Mouse (Mus musculus) left cerebral cortex, adult 8-10 months (tissue): ENCODE data around the gene S100a16. TPM values are rescaled to one million over a fixed set of nuclear protein-coding genes. Genes with fewer than 3 reads are reported as not detected.

Experiments
- DNase-seq, 2 experiments: peaks; one replicate each; pipeline ENCODE4 v3.0.0; 2022; ENCODE audit warnings: low spot score in 2 of 2
- total RNA-seq, 4 experiments: library from RNA; stranded (reverse); gene quantifications; 2 replicates each; pipeline ENCODE4 v1.2.4; 2022

Gene S100a16
- total RNA-seq, result 100 to 1,000 TPM in 2 of 4 experiments, 10 to 100 TPM in 2; 85.4 to 115 (median 102) TPM

DNA sequence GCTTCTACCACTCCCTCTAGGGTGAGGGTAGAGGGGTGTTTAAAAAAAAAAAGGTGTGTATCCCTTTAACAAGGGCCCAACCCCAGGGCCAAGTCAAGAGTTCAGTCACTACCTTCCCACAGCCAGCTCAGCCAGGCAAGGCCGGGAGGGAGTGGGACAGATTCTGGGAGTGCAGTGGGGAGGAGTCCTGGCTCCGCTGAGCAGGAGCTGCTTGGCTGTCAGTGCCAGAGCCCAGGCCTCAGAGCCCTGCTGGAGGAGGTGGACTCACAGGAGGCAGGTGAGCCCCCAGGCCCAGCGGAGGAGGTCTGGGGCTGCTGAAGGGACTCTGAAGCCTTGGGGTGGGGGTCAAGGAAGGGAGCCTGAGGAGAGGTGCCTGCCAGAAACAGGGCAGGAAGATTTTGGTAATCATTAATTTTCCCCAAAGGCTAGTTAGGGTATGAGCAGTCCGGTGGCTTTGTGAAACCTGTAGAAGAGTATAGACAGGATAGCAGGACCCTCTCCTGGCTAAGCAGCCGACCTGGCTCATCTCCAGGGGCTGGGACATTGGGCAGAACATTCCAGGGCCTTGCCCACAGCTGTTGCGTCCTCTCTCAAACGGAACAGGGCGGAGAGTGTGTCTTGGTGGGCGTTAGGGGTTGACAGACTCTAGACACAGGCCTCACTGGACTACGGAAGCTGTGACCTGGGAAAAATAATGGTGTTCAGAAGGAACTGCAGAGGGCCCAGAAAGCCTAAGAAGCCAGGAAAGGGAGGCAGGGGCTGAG, at the start of gene S100a16:
Gene S100a16, plus strand, starts transcription at position 114 of the 764 bp plus-strand sequence.
- DNase-seq, result no peak

DNA sequence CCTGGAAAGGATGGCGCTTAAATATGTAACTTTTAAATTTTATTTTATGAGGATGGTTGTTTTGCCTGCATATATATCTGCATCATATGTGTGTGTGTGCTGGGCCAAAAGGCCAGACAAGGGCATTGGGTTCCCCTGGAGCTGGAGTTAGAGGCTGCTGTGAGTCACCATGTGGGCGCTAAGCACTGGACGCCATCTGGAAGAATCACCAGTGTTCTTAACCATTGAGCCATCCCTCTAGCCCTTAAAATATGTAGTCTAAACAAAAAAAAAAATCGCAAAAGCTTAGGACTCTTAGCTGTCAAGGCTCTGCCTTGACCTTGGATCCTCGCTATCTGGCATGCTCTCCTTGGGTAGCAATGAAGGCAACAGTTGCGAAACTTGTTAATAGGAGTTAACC, 48.5 kb upstream of the S100a16 start:
- no peak for DNase-seq

DNA sequence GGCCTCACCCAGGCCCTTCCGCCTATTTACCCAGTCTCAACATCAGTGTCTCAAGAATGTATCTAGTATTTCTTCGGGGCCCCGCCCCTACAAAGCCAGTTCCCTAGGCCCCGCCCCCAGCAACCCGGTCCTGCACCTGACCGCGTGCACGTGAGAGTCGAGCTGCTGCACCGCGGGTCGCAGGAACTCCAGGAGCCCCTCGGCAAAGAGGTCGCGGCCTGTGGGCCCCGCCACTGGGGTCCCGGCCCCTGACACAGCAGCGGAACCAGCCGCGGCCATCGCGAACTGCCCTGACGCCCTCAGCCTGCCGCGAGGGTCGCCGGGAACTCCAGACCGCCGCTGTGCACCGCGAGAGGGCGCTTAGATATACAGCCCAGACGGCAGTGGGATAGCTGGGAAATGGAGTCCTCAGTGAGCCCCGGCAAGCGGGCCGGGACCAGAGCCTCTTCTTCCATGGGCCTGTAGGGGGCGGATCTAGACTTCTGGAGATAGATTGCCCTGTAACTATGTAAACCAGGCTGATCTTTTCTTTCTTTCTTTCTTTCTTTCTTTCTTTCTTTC, 46.3 kb upstream of the S100a16 start, which contains the start of gene Snapin:
Gene Snapin, minus strand, starts transcription at position 338 of the 561 bp plus-strand sequence.
- DNase-seq, result peak; percentile 90 to 92

DNA sequence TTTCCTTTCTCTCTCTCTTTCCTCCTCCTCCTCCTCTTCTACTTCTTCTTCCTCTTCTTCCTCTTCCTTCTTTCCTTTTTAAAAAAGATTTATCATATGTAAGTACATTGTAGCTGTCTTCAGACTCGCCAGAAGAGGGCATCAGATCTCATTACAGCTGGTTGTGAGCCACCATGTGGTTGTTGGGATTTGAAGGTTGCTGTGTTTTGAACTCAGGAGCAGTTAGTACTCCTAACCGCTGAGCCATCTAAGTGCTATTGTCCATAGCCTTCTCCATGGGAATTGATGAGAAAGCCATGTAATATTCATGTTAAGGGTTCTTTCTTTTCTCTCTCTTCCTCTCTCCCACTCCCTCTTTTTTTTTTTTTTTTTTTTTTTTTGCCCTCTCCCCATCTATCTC, 45.7 kb upstream of the S100a16 start:
- DNase-seq, result no peak

DNA sequence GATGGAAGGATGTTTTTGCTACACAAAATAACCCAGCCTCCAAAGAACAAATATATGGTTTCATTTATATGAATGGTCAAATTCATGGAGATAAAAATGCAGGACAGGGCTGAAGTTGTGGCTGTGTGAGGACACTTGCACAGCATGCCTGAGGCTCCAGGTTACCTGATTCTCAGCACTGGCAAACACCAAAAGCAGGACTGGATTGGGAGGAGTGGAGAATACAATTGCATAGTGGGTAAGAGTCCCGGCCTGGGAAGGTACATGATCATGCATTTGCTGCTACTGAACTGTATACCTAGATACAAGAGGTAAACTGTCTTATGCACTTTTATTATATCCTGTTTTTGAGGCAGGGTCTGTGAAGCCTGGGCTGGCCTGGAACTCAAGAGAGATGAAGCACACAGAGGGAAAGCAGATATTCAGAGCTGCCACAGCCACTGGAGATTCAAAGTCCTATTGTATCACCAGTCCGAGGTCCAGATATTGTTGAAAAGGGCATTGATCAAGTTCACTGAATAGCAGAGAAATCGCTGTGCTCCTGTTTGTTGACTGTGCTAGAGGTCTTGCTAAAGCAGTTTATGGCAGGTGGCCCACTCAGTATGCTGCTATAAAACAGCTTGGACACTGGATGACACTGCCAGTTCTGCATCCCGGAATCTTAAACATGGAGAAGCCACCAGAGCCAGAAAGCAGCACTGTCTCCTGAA, 43.1 kb upstream of the S100a16 start:
- DNase-seq, result no peak

DNA sequence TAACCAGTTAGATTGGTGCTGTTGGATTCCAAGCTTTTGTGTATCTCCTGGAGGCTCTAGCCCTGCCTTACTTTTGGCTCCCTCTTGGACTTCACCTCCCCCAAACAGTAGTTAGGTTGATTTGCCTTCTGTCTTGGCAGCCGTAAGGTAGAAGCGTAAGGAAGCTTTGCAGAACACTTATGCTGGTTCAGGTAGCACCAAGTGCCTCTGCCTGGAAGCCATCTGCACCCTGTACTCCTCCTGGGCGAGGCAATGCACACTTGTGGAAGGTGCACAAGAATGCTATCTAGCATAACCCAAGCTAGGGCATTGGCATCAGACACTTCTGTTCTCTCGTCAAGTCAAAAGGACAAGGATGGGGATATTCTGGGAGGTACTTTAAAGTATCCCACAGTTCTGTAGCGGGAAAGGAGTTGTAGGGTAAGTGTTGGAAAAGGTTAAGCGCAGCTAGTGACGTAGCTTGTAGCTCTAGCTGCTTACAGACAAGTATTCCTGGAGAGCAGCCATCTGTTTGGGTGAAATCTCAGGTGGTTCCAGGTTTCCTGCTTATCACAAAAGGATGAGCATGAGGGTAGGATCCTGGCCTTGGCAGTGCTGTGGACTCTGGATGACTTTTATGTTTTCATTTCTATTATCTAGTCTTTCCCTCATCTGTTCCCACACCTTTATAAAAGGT, 41.1 kb upstream of the S100a16 start:
- no peak for DNase-seq

DNA sequence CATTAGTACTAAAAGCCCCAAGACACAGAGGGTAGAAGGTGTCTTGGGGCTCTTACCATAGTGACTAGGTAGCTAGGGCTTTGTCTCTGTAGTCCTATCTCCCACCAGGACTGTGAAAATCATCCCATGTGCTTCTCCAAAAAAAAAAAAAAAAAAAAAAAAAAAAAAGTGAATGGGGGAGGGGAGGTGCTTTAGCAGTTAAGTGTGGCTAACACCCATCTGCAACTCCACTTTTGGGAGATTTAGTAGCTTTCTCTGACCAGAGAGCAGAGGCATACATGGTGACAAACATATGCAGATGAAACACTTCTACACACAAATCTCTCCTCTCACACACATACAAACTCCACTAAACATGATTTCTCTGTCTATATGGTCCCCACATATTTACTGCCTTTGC, 39.5 kb upstream of the S100a16 start:
- DNase-seq, result no peak

DNA sequence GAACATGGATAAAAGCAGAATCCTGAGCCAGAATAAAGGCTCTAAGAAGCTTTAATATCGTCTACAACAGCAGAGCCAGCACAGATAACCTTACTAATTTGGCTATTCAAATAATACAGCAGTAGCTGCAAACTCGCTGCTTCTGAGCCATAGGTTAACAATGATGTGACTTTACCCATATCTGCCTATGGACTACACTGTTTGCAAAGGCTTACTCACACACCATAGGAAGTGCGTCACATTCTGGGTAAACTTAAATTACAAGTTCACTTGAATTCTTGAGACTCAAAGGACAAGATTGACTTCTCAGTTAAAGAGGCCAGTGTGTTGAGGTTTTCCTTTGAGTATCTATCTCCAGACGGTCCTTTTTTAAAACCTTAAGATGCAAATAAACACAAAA, 33.6 kb upstream of the S100a16 start:
- DNase-seq, result no peak

DNA sequence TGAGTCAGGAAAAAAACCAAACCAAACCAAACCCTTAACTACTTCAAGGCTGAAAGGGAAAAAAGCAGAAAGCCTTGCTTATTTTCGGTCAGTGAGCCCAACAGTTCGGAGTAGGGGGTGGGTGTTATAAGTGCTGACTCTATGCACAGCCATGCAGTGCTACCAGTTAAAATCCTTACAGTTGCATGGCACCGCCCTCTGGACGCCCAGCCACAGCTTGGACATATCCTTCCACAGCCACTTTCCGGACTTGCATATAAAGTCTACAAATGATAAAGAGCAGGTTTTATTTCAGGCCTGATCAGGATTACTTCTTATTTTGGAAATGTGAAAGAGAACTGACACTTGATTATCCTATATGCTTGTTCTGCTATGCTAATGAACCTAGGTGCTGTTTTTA, 31.8 kb upstream of the S100a16 start:
- no peak for DNase-seq

DNA sequence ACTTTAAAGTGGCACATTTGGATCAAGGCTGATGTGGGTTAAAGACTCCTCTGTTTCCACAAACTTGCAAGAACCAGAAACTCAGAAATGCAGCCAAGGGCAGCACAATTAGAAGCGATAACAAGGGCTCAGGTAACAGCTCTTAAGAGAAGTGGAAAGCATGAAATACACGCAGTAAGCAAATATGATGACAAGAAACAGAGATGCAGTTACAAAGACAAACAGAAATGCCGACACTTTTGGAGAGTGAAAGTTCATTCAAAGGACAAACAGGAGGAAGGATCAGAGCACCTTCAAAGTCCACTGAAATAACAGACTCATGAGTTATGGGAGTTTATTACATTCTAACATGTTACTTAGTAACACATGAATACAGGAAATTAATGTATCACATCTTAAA, 30.7 kb upstream of the S100a16 start:
- DNase-seq, result no peak

DNA sequence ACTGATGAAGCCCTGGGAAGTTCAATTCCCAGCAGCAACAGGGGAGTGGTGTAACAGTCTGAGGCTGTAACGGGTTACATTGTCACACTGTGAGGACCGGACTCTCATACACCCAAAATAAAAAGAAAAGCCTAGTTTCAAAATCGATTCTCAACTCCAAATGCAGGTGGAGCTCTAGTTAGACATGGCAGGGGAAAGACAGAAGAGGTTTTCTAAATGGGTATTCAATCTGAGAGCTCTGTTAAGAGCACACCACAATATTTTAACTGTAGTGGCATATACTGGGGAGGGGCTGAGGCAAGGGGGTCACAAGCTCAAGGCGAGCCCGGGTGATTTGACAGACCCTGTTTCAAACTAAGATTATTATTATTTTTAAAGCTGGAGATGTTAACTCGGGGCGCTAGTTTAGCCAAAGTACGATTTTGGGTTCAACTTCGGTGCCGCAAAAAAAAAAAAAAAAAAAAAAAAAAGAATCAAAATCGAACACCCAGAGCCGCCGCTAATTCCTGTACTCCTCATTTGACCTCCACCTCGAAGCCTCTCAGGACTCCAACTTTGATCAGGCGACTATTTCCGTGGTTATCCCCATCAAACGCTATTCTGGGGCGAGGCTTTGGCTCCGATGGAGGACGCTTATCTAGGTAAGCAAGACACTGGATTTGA, 28.6 kb upstream of the S100a16 start:
- no peak for DNase-seq

DNA sequence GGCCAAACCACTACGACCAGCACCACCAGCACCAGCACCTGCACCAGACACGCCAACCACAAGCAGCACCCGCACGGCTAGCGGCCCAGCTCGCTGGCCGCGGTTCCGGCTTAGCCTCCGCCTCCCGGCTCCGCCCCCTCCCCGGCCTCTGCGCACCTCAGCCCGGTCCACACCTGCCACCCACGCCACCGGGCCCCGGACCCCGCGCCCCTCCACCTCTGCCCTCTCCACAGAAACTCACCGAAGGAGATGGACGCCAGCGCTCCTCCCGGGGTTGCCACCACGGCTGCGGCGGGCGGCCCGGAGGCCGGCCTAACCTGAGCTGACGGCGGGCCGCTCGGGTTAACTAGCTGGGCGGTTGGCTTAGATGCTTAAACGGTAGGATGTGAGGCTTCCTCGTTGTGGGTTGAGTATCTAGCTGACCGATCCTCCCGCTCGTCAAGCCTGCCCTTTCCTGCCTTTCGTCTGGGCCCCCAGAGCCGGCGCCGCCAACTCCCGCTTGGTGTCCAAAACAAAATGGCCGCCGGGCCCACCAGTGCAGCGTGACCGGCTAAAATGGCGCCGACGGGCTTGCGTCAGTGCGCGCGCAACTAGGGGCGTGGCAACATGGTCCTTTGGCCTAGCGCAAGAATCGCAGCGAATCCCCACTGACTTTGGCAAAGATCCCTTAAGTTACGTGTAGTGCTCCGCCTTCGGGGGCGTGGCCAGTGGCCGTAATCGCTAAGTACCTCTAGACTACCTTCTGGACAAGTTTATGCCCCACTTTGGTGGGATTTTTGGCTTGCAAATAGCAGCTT, 27.9 kb upstream of the S100a16 start, which contains the start of gene Chtop:
Gene Chtop, minus strand, starts transcription at position 549 of the 797 bp plus-strand sequence.
- DNase-seq, result peak; percentile 98 to 99

DNA sequence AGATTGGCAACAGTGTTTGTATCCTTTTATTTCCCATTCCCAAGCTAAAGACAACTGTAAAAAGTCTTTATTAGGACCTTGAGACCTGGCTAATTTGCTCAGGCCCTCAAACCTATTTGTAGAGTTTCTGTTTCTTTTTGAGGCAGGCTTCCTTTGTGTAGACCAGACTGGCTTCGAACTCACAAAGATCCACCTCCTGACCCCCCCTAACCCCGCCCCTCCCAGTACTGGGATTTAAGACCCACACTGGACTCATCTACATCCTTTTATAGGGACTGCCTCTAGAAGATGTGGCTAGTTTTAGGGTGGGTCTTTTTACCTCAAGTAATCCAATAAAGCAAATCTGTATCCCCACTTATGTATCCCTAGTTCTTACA, 27.3 kb upstream of the S100a16 start:
- DNase-seq, result no peak

DNA sequence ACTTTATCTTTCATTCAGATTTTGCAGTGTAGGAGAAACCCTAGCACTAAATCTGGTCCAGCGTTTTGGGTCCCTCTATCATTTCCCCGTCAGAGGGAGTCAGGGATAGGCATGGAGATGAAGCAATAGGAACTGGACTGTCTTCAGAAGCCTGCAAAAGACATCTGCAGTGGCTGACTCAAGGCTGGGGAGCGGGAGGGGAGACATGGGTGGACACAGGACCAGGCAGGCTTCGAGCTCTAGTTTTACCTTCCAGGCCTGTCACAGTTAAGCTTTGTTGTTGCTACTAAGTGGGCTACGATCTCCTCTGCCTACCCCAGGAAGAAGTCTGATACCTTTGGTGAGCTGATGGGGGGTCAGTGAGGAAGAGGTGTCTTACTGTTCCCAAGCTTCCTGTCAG, 24.8 kb upstream of the S100a16 start:
- DNase-seq, result no peak

DNA sequence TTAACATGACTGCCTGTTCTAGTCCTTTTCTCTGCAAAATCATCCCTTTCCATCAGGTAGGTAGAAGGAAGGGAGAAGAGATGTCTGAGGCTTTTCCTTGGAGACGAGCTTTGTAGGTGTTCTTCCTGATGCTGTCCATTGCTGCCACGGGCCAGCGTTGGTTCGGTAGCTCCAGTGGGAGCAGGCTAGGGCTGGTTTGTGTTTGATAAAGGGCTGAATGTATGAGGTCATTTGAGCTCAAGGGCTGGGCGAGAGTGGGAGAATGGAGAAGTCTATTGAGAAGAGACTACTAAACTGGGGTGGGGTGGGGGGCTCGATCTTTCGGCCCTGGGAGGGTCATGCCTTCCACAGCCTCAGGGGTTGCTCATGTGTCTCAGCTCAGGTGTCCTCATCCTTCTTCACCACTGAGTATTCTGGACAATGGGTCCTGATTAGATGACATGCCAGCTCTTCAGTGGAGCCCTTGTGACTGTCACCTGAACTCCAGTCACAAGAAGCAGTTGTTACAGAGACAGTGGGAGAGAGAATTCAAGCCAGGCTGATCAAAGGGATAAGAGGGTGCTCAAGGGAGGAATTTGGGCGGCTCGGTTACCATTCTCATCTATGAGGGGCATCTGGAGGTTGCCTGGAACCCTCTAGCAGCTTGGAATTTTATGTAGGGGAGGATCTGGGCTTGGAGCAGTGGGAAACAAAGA, 24.0 kb upstream of the S100a16 start:
- no peak for DNase-seq

DNA sequence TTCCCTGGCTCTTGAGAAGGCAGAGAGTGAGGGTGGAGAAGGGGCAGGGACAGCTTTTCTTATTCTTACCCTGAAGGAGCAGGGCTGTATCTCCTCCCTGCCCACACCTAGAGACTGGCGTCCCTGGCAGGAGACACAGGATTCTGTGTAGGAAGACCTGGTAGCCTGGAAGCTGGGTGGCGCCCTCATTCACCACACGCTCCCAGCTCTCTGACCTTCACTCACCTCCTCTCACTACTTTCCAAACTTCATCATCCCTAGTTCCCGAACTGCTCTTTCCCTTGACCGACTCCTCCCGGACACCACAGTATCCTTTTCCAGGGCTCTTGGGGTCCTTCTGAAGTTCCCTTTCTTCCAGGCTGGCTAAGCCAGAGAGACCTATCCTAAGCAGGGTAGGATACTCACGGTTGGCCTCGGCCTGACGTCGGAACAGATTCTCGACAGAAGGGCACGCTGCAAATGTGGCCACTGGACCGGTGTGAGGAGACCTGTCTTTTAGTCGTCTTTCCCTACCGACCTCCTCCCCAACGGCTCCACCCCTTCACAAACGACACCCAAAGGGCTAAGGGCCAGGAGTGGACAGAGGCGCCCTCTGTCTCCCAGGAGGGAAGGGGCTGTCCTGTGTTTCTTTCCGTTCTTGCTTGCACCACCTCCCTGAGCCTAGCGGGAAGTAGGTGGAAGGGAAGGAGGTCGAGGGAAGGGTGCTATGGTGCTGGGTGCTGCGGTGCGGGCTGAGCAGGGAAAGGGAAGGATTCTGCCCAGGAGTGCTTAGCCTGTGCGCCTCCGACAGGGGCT, 23.1 kb upstream of the S100a16 start, which contains the start of the genes S100a1 and S100a13:
Gene S100a1, minus strand, starts transcription at position 597 of the 795 bp plus-strand sequence.
Gene S100a13, plus strand, starts transcription at position 640 of the 795 bp plus-strand sequence.
- DNase-seq, result peak in 1 of 2 experiments; percentile 36

DNA sequence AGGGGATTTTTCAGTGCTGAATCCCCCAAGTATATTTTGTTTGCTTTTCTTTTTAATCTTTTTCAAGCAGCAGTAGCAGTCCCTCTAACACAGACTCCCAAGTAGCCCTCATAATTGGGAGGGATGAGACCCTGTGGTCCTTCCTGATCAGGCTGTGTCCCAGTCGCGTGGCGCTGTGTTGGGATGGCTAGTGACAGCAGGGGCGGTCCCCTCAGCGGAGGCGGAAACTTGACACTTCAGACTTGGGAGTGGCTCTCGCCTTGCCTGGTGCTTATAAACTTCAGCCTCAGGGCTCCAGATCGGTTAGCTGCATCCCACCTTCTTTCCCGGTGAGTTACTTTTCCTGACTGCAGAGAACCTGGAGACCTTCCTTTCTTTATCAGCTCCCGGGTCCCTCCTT, 22.4 kb upstream of the S100a16 start:
- DNase-seq, result no peak

DNA sequence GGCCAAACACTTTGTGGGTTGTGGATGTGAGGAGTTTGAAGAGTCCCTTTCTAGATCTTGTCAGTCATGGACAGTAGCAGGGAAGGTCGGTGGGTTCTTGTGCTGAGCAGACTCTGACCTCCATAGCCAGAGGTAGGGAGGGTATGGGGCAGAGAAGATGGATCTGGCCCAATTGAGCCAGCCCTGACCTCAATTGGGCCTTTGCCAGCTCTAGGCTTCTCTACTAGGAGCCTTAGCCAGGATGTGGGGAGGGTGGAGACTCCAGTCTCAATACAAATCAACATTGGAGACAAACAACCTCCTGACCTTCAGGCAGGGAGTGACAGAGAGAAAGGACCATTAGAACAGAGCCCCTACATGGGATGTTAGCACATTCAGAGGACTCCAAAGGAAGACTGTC, 21.8 kb upstream of the S100a16 start:
- no peak for DNase-seq

DNA sequence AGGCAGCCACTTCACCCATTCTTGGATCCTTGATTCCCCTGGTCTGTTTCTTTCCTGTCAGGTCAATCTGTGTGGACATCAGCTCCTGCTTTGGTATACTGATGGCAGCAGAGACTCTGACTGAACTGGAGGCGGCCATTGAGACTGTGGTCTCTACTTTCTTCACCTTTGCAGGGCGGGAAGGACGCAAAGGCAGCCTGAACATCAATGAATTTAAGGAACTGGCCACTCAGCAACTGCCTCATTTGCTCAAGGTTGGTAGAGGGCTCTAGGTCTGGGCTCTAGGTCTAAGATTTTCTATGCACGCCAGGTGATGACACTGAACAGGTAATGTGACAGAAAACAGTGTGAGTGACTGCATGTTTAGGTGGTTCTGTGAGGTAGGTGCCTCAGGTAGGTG, 21.3 kb upstream of the S100a16 start:
- no peak for DNase-seq
